ENCODE assay signal across 8 mouse cellular contexts in the genomic region with DNA sequence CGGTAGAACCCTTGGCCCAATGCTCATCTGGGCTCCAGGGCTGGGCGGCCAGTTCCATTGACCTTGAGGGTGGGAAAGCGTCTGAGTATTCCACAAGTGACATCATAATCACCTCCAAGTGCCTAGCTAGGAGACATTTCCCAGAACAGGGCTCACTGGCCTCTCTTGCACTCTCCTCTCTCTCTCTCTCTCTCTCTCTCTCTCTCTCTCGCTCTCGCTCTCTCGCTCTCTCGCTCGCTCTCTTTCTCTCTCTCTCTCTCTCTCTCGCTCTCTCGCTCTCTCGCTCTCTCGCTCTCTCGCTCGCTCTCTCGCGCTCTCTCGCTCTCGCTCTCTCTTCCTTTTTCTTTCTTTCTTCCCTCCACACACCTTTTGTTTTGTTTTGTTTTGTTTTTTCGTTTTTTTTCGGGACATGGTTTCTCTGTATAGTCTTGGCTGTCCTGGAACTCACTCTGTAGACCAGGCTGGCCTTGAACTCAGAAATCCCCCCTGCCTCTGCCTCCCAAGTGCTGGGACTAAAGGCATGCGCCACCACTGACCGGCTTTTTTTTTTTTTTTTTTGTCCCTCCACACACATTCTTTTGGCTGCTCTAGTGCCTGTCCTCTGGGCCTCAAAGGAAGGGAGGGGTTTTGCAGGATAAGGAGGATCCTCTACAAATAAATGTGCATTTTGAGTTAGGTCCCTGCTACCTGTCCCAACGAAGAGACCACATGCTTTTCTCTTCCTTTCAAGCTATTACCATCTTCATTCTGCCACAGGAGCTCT. TPM values are rescaled to one million over a fixed set of nuclear protein-coding genes. Genes with fewer than 3 reads are reported as not detected.
DNase-seq lines count a peak whose midpoint lies in the region; ATAC-seq and TF ChIP-seq lines count a peak whose summit lies in the region.

No protein-coding gene starts in this region.

- no peak for DNase-seq in neural tube, embryonic 11.5 days (ENCODE audit: low spot score)
- no peak for DNase-seq in neural tube, embryonic 10.5 days (ENCODE audit: extremely low spot score, low spot score)
- no peak for DNase-seq in limb, embryonic 14.5 days (ENCODE audit: low spot score)
- no peak for DNase-seq in left cerebral cortex, postnatal 4 days
- no peak for DNase-seq in thymus, adult 18-20 months

- no peaks in the 10 kb centered on the region for H3K9me3 ChIP-seq in erythroblast, embryonic 14.5 days (ENCODE audit: control insufficient read depth, low read length)
- H3K9me3 ChIP-seq in neural tube, embryonic 11.5 days (ENCODE audit: control insufficient read depth, low read length) = no peaks in the 10 kb centered on the region
- H3K9me3 ChIP-seq in limb, embryonic 14.5 days (ENCODE audit: control insufficient read depth, low read length) = no peaks in the 10 kb centered on the region
- H3K9me3 ChIP-seq in stomach, embryonic 15.5 days = no peaks in the 10 kb centered on the region

- TF ChIP-seq POLR2A in limb, embryonic 14.5 days (IDR thresholded peaks at IDR 0.05; ENCODE audit: borderline replicate concordance, extremely low read depth, insufficient read depth, insufficient read length) = no peak

- intact Hi-C loops in left cerebral cortex, postnatal 4 days (cut with DNase I) = no loop called here

- H3K9ac ChIP-seq in neural tube, embryonic 11.5 days (ENCODE audit: low read length) = no peak overlapping the region
- peak overlapping the region; percentile 41 for H3K9ac ChIP-seq in limb, embryonic 14.5 days (ENCODE audit: low read depth, low read length, severe bottlenecking)
- no peak overlapping the region for H3K9ac ChIP-seq in stomach, embryonic 15.5 days

- WGBS in neural tube, embryonic 11.5 days = 66% methylated on average over 23 of the region's 23 CpGs
- WGBS in limb, embryonic 14.5 days = 64% methylated on average over 23 of the region's 23 CpGs
- 56% methylated on average over 23 of the region's 23 CpGs for WGBS in stomach, embryonic 15.5 days

- no peak for ATAC-seq in erythroblast, adult 5-6 weeks (replicated peaks; ENCODE audit: low FRiP score, poor library complexity, severe bottlenecking)
- ATAC-seq in neural tube, embryonic 11.5 days (ENCODE audit: insufficient read depth, low FRiP score, low TSS enrichment) = no peak
- ATAC-seq in limb, embryonic 14.5 days (ENCODE audit: low FRiP score, low read depth) = no peak
- ATAC-seq in stomach, embryonic 15.5 days (ENCODE audit: insufficient read depth, low FRiP score, low read depth) = no peak

- peaks cover 33% of the 10 kb centered on the region for H3K27me3 ChIP-seq in erythroblast, embryonic 14.5 days (ENCODE audit: control insufficient read depth)
- H3K27me3 ChIP-seq in neural tube, embryonic 11.5 days (ENCODE audit: control insufficient read depth, insufficient read depth, low read length) = no peaks in the 10 kb centered on the region
- no peaks in the 10 kb centered on the region for H3K27me3 ChIP-seq in limb, embryonic 14.5 days (ENCODE audit: control insufficient read depth, insufficient read depth, low read length)
- no peaks in the 10 kb centered on the region for H3K27me3 ChIP-seq in stomach, embryonic 15.5 days (replicated peaks)

- peak overlapping the region; percentile 46 for H3K4me2 ChIP-seq in neural tube, embryonic 11.5 days (ENCODE audit: low read depth)
- H3K4me2 ChIP-seq in limb, embryonic 14.5 days (replicated peaks; ENCODE audit: low read depth, low read length, severe bottlenecking) = peak overlapping the region; percentile 56
- peak overlapping the region; percentile 89 for H3K4me2 ChIP-seq in stomach, embryonic 15.5 days

- peaks cover 16% of the 10 kb centered on the region for H3K4me1 ChIP-seq in erythroblast, embryonic 14.5 days (ENCODE audit: control insufficient read depth)
- H3K4me1 ChIP-seq in neural tube, embryonic 11.5 days (ENCODE audit: control insufficient read depth, insufficient read depth, low read length) = 0 out of 2 replicates have a peak, but pooled peaks cover 2% of the 10 kb centered on the region
- H3K4me1 ChIP-seq in limb, embryonic 14.5 days (ENCODE audit: control insufficient read depth, insufficient read depth, low read length) = peaks cover 7% of the 10 kb centered on the region
- peaks cover 14% of the 10 kb centered on the region for H3K4me1 ChIP-seq in stomach, embryonic 15.5 days

- H3K27ac ChIP-seq in neural tube, embryonic 11.5 days (ENCODE audit: low read depth, low read length) = no peak overlapping the region
- H3K27ac ChIP-seq in limb, embryonic 14.5 days (replicated peaks; ENCODE audit: low read depth, low read length) = 0 out of 2 replicates have a peak overlapping the region, but pooled peaks have one; percentile 13
- no peak overlapping the region for H3K27ac ChIP-seq in stomach, embryonic 15.5 days

- H3K36me3 ChIP-seq in erythroblast, embryonic 14.5 days (ENCODE audit: control insufficient read depth) = no peaks in the 10 kb centered on the region; the same call in 1 of the 2 replicates
- H3K36me3 ChIP-seq in neural tube, embryonic 11.5 days (ENCODE audit: control insufficient read depth, insufficient read depth, low read length) = peaks cover 8% of the 10 kb centered on the region
- H3K36me3 ChIP-seq in limb, embryonic 14.5 days (ENCODE audit: control insufficient read depth, insufficient read depth, low read length) = peaks cover 32% of the 10 kb centered on the region
- H3K36me3 ChIP-seq in stomach, embryonic 15.5 days = peaks cover 18% of the 10 kb centered on the region; the same call in 1 of the 2 replicates

- H3K4me3 ChIP-seq in erythroblast, embryonic 14.5 days (replicated peaks) = peak overlapping the region; percentile 65
- peak overlapping the region; percentile 30 for H3K4me3 ChIP-seq in neural tube, embryonic 11.5 days (ENCODE audit: low read depth, low read length)
- peak overlapping the region; percentile 47 for H3K4me3 ChIP-seq in limb, embryonic 14.5 days (replicated peaks; ENCODE audit: low read length)
- peak overlapping the region; percentile 56 for H3K4me3 ChIP-seq in stomach, embryonic 15.5 days (replicated peaks)

RNA-seq across cellular contexts. Expression of a gene that starts 2.1 kb away (rescaled TPM):
- not detected in 2 replicates for polyA plus RNA-seq in erythroblast, embryonic 14.5 days (2012)
- 1.5 TPM in 1 of 2 replicates, not detected in the other for total RNA-seq in erythroblast, adult 5-6 weeks (2015; ENCODE audit: low replicate concordance)
- total RNA-seq in erythroblast, adult 5-6 weeks (2017; ENCODE audit: low replicate concordance) = not detected in 2 replicates
- polyA plus RNA-seq in neural tube, embryonic 11.5 days (2014; fragmentation: Nextera tagmentation; extraction: Ambion mirVana) = 0.49 and 1.3 TPM in 2 replicates
- 1.7 and 1.9 TPM in 2 replicates for polyA plus RNA-seq in limb, embryonic 14.5 days (2012; rRNA removed)
- 2.1 and 3.2 TPM in 2 replicates for polyA plus RNA-seq in limb, embryonic 14.5 days (2014; fragmentation: Nextera tagmentation; extraction: Ambion mirVana)
- polyA plus RNA-seq in stomach, embryonic 15.5 days (2015; fragmentation: Nextera tagmentation; extraction: Ambion mirVana) = 2.9 and 3.0 TPM in 2 replicates
- 1 to 10 TPM; 3.3 to 4.2 TPM for total RNA-seq in left cerebral cortex, postnatal 4 days (2021)

RNA-seq across cellular contexts. Expression of a gene that starts 7.1 kb away (rescaled TPM):
- polyA plus RNA-seq in erythroblast, embryonic 14.5 days (2012) = 0.13 and 0.26 TPM in 2 replicates
- 7.9 TPM in 1 of 2 replicates, not detected in the other for total RNA-seq in erythroblast, adult 5-6 weeks (2015; ENCODE audit: low replicate concordance)
- 1.3 and 9.9 TPM in 2 replicates for total RNA-seq in erythroblast, adult 5-6 weeks (2017; ENCODE audit: low replicate concordance)
- 75.3 and 82.7 TPM in 2 replicates for polyA plus RNA-seq in neural tube, embryonic 11.5 days (2014; fragmentation: Nextera tagmentation; extraction: Ambion mirVana)
- 163 and 228 TPM in 2 replicates for polyA plus RNA-seq in limb, embryonic 14.5 days (2012; rRNA removed)
- 171 and 181 TPM in 2 replicates for polyA plus RNA-seq in limb, embryonic 14.5 days (2014; fragmentation: Nextera tagmentation; extraction: Ambion mirVana)
- 111 and 120 TPM in 2 replicates for polyA plus RNA-seq in stomach, embryonic 15.5 days (2015; fragmentation: Nextera tagmentation; extraction: Ambion mirVana)
- 10 to 100 TPM; 53.4 to 55.9 TPM for total RNA-seq in left cerebral cortex, postnatal 4 days (2021)

RNA-seq across cellular contexts. Expression of a gene that starts 11.9 kb away (rescaled TPM):
- 168 and 429 TPM in 2 replicates for polyA plus RNA-seq in erythroblast, embryonic 14.5 days (2012)
- total RNA-seq in erythroblast, adult 5-6 weeks (2015; ENCODE audit: low replicate concordance) = 792 and 815 TPM in 2 replicates
- total RNA-seq in erythroblast, adult 5-6 weeks (2017; ENCODE audit: low replicate concordance) = 585 and 685 TPM in 2 replicates
- polyA plus RNA-seq in neural tube, embryonic 11.5 days (2014; fragmentation: Nextera tagmentation; extraction: Ambion mirVana) = 1,230 and 1,275 TPM in 2 replicates
- 1,666 and 3,231 TPM in 2 replicates for polyA plus RNA-seq in limb, embryonic 14.5 days (2012; rRNA removed)
- polyA plus RNA-seq in limb, embryonic 14.5 days (2014; fragmentation: Nextera tagmentation; extraction: Ambion mirVana) = 1,710 and 1,819 TPM in 2 replicates
- polyA plus RNA-seq in stomach, embryonic 15.5 days (2015; fragmentation: Nextera tagmentation; extraction: Ambion mirVana) = 1,236 and 1,312 TPM in 2 replicates
- total RNA-seq in left cerebral cortex, postnatal 4 days (2021) = 1,000 to 10,000 TPM; 1,093 to 1,122 TPM

RNA-seq across cellular contexts. Expression of a gene that starts 18.8 kb away (rescaled TPM):
- 91.9 and 97.7 TPM in 2 replicates for polyA plus RNA-seq in erythroblast, embryonic 14.5 days (2012)
- total RNA-seq in erythroblast, adult 5-6 weeks (2015; ENCODE audit: low replicate concordance) = 69.0 and 77.1 TPM in 2 replicates
- total RNA-seq in erythroblast, adult 5-6 weeks (2017; ENCODE audit: low replicate concordance) = 96.9 and 181 TPM in 2 replicates
- polyA plus RNA-seq in neural tube, embryonic 11.5 days (2014; fragmentation: Nextera tagmentation; extraction: Ambion mirVana) = 9.1 and 9.9 TPM in 2 replicates
- 43.3 and 48.4 TPM in 2 replicates for polyA plus RNA-seq in limb, embryonic 14.5 days (2012; rRNA removed)
- polyA plus RNA-seq in limb, embryonic 14.5 days (2014; fragmentation: Nextera tagmentation; extraction: Ambion mirVana) = 19.4 and 21.4 TPM in 2 replicates
- polyA plus RNA-seq in stomach, embryonic 15.5 days (2015; fragmentation: Nextera tagmentation; extraction: Ambion mirVana) = 29.8 and 30.8 TPM in 2 replicates
- 10 to 100 TPM; 15.4 to 17.3 TPM for total RNA-seq in left cerebral cortex, postnatal 4 days (2021)

RNA-seq across cellular contexts. Expression of a gene that starts 18.8 kb away (rescaled TPM):
- 1.7 and 2.0 TPM in 2 replicates for polyA plus RNA-seq in erythroblast, embryonic 14.5 days (2012)
- total RNA-seq in erythroblast, adult 5-6 weeks (2015; ENCODE audit: low replicate concordance) = 9.6 and 12.1 TPM in 2 replicates
- 5.7 and 16.7 TPM in 2 replicates for total RNA-seq in erythroblast, adult 5-6 weeks (2017; ENCODE audit: low replicate concordance)
- 6.6 and 7.8 TPM in 2 replicates for polyA plus RNA-seq in neural tube, embryonic 11.5 days (2014; fragmentation: Nextera tagmentation; extraction: Ambion mirVana)
- polyA plus RNA-seq in limb, embryonic 14.5 days (2012; rRNA removed) = 38.3 and 46.4 TPM in 2 replicates
- 11.9 and 17.2 TPM in 2 replicates for polyA plus RNA-seq in limb, embryonic 14.5 days (2014; fragmentation: Nextera tagmentation; extraction: Ambion mirVana)
- polyA plus RNA-seq in stomach, embryonic 15.5 days (2015; fragmentation: Nextera tagmentation; extraction: Ambion mirVana) = 15.4 and 18.2 TPM in 2 replicates
- 1 to 10 TPM; 6.0 to 6.5 TPM for total RNA-seq in left cerebral cortex, postnatal 4 days (2021)

Comparison
In these comparisons a context has a peak if more than half of its experiments do, and no peak if none do; other contexts are left out.
1. RNA of a gene that starts 7.1 kb away (polyA plus RNA-seq): 163 to 228 TPM in limb, embryonic 14.5 days, 111 to 120 TPM in stomach, embryonic 15.5 days and 75.3 to 82.7 TPM in neural tube, embryonic 11.5 days; 0.13 to 0.26 TPM in erythroblast, embryonic 14.5 days; every median in the first group is over 10 times any median in the second.
2. Peak in every context shown above with its lines, with median percentiles within 50 percentile points of each other: H3K4me3 ChIP-seq and H3K4me2 ChIP-seq.